Mouse (Mus musculus): ENCODE measurements around the gene Hdac1.

Hdac1 gene

GRCm38 (mm10) chr4:129476047-129476446 lies 66.5 kb downstream of the Hdac1 start:
- no peak for DNase-seq (ENCODE audit: extremely low spot score)

All from embryo, embryonic 9.5 days (tissue).